Mouse (Mus musculus): ENCODE measurements around the gene Npffr2.
"Not testable (repeated sequence)": the region's sequence is repeated elsewhere in the genome, so short reads cannot be mapped to it uniquely, and the experiment has no call there.

Npffr2 gene

GRCm38 (mm10) chr5:89526878-89527578 lies at the start of gene Npffr2:
Npffr2 (plus strand) TSS chr5:89527429.
- DNase-seq (ENCODE audit: low read depth, low spot score): no peak

GRCm38 (mm10) chr5:89492560-89492959 lies 34.7 kb upstream of the Npffr2 start:
- DNase-seq (ENCODE audit: low read depth, low spot score): no peak

- DNase-seq (ENCODE audit: low read depth, low spot score): no peak
Measured at GRCm38 (mm10) chr5:89500182-89500581, 27.0 kb upstream of the Npffr2 start.

- no peak for DNase-seq (ENCODE audit: low read depth, low spot score)
Measured at GRCm38 (mm10) chr5:89518641-89519040, 8.6 kb upstream of the Npffr2 start.

GRCm38 (mm10) chr5:89526181-89526778 lies 949 bp upstream of the Npffr2 start:
- no peak for DNase-seq (ENCODE audit: low read depth, low spot score)

GRCm38 (mm10) chr5:89528951-89529350 lies 1.7 kb downstream of the Npffr2 start:
- no peak for DNase-seq (ENCODE audit: low read depth, low spot score)

GRCm38 (mm10) chr5:89529391-89529790 lies 2.2 kb downstream of the Npffr2 start:
- DNase-seq (ENCODE audit: low read depth, low spot score): no peak

- no peak for DNase-seq (ENCODE audit: low read depth, low spot score)
Measured at GRCm38 (mm10) chr5:89536018-89536417, 8.8 kb downstream of the Npffr2 start.

- no peak for DNase-seq (ENCODE audit: low read depth, low spot score)
Measured at GRCm38 (mm10) chr5:89542472-89542871, 15.2 kb downstream of the Npffr2 start.

GRCm38 (mm10) chr5:89543476-89543875 lies 16.2 kb downstream of the Npffr2 start:
- no peak for DNase-seq (ENCODE audit: low read depth, low spot score)

GRCm38 (mm10) chr5:89559118-89559517 lies 31.9 kb downstream of the Npffr2 start:
- not testable (repeated sequence) for DNase-seq (ENCODE audit: low read depth, low spot score)

- DNase-seq (ENCODE audit: low read depth, low spot score): no peak
Measured at GRCm38 (mm10) chr5:89561381-89561780, 34.2 kb downstream of the Npffr2 start.

GRCm38 (mm10) chr5:89578678-89579077 lies 51.4 kb downstream of the Npffr2 start:
- DNase-seq (ENCODE audit: low read depth, low spot score): no peak

GRCm38 (mm10) chr5:89579181-89579580 lies 52.0 kb downstream of the Npffr2 start:
- no peak for DNase-seq (ENCODE audit: low read depth, low spot score)

GRCm38 (mm10) chr5:89581143-89581542 lies 53.9 kb downstream of the Npffr2 start:
- no peak for DNase-seq (ENCODE audit: low read depth, low spot score)

- no peak for DNase-seq (ENCODE audit: low read depth, low spot score)
Measured at GRCm38 (mm10) chr5:89581742-89582366, 54.6 kb downstream of the Npffr2 start.

- no peak for DNase-seq (ENCODE audit: low read depth, low spot score)
Measured at GRCm38 (mm10) chr5:89585021-89585420, 57.8 kb downstream of the Npffr2 start.

- DNase-seq (ENCODE audit: low read depth, low spot score): no peak
Measured at GRCm38 (mm10) chr5:89592301-89592700, 65.1 kb downstream of the Npffr2 start.

- DNase-seq (ENCODE audit: low read depth, low spot score): no peak
Measured at GRCm38 (mm10) chr5:89611322-89612015, 84.2 kb downstream of the Npffr2 start.

GRCm38 (mm10) chr5:89612262-89612661 lies 85.0 kb downstream of the Npffr2 start:
- no peak for DNase-seq (ENCODE audit: low read depth, low spot score)

GRCm38 (mm10) chr5:89631599-89631998 lies 104.4 kb downstream of the Npffr2 start:
- no peak for DNase-seq (ENCODE audit: low read depth, low spot score)
